Mouse (Mus musculus) ES-CJ7 (cell line): Measurements from ENCODE around the gene Slc5a8.

Experiments used
- DNase-seq: peaks from one replicate; pipeline ENCODE4 v3.0.0; 2011; ENCODE audit warnings: low read depth, low spot score

Gene Slc5a8

GRCm38 (mm10) chr10:88978932-88979331 is 93.1 kb downstream of the Slc5a8 start:
- no peak for DNase-seq
